Mouse (Mus musculus) thymus, adult 18-20 months (tissue): ENCODE data around the gene Rgs7bp.

Source experiments
- DNase-seq, 2 experiments: peaks; one replicate each; pipeline ENCODE4 v3.0.0; 2022; ENCODE audit warnings: mixed read lengths in 2 of 2

The Rgs7bp gene

DNA sequence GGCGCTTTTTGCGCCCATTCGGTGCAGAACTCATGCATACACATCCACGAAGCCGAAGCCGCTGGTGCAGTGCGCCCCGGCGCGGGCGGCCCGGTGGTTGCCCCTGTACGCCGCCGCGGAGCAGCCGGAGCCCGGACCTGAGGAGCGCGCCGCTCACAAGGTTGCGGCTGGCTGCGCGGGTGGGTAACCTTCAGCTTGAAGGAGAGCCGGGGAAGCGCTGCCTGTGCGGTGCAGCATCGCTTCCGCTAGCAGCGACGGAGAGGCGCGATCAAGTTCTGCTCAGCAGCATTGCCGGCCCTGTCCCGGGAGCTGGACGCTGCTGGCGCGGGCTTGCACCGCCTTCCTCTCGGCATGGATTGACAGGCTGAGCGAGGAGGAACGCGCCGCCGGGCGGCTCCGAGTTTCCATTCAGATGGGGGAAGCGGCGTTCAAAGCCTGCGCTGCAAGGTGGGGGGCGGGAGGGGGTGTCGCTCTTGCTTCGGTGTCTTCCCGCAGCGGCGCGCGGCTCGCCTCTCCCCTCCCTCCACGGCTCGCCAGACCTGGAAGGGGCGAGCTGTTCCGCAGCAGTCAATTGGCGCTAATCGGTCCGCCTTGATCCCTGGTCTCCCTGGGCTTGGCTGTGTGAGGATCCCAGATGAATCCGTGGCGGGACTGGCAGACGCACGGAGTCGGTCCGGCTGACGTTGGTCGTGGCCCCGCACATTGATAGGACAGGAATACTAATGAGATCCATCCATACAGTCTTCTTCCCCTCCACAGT lies at the start of gene Rgs7bp:
TSS of gene Rgs7bp (minus strand) at position 750 of the 760 bp plus-strand sequence.
- DNase-seq: peak; percentile 22 to 30

DNA sequence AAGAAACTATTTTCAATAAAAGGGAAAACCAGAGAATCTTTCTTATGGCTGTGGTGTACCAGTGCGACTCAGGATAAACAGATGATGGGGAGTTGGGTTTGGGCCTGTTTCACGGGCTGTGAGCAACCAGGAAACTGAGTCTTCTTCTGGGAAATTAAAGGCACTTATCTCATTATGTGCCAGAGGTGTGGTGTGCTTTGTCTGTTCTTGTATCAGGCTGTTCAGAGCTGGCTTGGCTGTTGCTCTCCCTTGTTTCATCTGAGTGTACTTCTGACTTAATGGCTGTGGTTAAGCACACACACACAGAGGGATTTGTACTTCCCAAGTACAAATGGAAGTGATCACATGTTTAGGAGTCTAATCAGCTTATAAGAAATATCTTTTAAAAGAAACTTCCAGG lies 49.7 kb upstream of the Rgs7bp start:
- no peak for DNase-seq

DNA sequence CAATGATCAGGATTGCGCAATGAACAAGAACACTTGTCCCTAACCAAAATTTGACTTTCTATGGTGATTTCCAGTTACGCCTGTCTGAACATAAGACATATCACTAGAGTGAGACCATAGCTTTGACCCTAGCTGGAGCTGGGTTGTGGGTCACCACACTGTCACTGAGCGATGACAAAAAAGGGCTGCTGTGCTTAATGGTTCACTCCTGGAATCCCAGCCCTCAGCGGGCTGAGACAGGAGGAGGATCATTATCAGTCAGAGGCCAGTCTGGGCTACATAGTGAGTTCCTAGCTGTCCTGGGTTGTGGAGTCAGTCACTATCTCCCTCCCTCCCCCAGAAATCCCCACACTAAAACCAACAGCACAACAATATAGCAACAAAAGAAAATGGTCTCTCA lies 46.0 kb upstream of the Rgs7bp start:
- DNase-seq: no peak

DNA sequence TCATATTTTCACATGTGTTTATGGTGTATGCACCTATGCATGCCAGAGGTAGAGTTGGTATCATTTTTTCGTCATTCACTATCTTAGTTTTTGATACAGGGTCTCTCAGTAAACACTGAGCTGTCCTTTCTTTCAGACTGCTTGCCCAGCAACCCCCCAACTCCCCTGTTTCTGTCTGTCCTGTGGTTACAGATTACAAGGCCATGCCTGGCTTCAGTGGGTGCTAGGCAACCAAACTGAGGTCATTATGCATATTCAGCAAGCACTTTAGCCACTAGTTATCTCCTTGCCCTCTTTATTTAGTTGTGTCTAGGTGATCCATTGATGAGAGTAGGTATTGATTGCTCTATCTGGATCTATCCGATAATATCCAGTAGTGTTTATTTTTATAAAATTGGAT lies 41.6 kb upstream of the Rgs7bp start:
- DNase-seq: no peak

DNA sequence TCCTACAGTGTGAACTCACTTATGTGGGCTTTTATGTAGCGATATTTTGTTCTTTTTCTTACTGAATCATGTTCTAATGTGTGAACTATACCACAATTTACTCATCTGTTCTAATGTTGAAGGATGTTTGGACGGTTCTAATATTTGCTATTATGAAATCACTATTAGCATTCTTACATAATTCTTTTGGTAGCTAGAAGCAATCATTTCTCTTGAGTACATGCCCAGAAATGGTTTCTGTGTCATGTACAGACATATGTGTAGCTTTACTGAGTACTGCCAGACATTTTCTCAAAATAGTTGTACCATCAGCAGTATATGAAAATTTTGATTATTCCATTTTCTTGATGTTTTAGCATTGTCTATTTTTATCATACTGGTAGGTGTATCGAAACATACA lies 34.5 kb upstream of the Rgs7bp start:
- no peak for DNase-seq

DNA sequence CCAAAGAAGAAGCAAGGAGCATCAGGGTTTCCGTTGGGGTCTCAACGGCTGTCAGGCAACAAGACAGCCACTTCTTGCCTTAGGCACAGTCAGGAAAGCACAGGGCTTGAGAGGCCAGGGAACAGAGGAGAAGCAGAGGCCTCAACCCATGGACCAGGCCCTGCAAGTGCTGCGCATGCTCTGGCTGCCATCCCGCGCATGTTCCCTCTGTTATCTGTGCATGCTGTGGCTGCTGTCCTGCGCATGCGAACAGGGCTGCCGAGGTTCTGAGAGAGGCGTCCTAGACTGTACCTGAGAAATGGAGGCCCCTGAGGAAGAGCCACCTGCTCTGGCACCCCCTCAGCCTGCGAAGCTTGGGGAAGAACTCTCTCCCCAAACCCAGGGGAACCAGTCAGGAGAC lies 27.1 kb upstream of the Rgs7bp start, which contains the start of gene 4933425L06Rik:
TSS of gene 4933425L06Rik (plus strand) at position 261 of the 400 bp plus-strand sequence.
- DNase-seq: no peak

DNA sequence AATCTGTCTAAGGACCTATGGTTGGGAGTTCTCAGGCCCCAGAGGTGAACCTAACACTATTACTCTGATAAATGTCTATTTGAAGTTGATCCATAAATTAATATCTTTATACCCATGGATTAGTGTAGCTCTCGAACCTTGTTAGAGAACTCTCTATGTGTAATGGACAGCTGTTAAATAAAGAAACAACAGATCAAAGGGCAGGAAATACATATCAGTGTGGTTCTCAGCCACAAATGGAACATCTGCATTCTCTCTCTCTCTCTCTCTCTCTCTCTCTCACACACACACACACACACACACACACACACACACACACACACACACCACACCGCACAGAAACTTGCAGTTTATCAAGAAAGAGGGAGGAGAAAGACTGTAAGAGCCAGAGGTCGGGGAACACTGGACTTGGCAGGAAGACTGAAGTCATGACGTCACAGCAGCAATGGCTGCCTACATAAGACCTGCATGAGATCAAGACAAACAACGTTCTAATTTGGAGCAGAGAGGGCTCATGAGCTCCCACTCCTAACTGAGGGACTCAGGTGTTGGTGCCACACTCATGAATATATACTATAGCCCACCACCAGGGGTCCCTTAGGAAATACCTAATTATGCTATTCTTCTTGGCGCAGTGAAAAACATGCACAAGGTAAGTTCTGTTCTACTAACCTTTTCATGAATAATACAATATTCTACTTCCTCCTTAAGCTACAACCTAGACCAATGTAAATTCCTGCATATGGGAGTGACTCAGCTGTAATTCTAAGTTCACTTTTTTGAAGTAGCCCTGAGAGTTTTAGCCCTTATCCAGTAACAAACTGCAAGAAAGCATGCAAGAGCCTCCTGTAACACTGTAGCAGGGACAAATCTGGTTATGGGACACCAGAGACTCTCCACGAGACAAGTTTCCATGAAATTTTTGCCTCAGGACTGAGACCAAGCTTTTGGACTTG lies 12.4 kb upstream of the Rgs7bp start:
- no peak for DNase-seq

DNA sequence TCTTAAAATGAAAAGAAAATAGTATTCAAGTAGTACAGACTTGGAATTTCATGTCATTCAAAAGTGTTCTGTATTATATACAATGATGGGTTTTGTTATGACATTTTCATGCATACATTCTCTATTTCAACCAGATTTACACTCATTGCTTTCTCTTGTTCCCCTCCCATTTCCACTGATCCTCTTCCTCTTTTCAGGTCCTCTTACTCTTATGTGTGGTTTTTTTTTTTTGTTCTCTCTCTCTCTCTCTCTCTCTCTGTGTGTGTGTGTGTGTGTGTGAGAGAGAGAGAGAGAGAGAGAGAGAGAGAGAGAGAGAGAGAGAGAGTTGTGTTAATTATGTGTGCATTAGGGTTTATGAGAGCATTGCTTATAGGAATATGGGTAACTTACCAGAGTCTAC lies 11.4 kb upstream of the Rgs7bp start:
- no peak for DNase-seq

DNA sequence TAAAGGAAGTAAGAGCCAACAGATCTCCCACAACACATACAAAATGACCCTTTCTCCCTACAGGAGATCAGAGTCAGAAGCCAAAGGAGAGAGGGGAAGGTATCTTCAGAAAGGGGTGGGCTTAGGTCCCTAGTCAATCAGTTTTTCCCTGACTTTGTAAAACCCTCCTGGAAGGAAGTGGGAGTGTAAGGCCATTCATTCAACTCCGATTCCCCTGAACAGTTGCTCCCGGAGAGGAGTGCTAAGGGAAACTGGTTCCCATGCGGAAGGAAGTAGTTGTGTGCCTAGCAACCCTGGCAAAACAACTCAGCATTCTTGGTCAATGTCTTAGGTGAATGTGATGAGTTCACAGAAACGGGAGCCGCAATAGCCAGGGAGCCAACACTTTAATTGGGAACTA lies 644 bp upstream of the Rgs7bp start:
- no peak for DNase-seq

DNA sequence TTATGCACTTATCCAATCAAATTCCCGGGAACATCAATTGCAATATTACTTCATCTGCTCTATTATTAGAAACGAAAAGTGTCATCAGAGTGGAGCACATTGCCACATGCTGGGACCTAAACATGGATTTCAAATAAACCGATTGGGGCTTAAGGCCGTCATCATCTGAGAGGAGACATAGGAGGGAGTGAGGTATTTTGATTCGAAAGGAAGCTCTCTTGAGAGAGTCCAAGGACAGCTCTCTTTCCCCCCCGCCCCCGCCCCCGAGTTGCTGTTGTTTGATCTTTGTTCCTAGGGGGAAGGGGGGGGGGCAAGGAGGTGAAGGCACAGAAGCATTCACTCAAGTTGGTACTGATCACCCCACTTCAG lies 195 bp upstream of the Rgs7bp start:
- no peak for DNase-seq

DNA sequence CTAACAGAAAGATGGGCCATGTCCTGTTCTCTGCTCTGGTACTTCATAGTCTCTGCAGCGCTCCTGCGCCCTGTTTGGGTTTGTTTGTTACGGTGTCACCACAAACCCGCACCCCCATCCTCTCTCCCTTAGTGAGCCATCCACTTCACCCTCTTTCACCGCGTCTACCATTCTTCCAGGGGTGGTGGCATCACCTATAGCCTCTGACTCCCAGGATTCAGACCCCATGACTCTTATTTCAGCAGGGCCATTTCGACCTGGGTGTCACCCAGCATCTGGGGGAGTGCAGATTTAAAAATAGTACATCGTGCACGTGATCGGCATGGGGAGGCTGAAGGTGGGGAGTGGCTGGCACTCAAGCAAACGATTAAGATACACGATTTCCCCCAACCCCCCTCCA lies 1.1 kb downstream of the Rgs7bp start:
- no peak for DNase-seq

DNA sequence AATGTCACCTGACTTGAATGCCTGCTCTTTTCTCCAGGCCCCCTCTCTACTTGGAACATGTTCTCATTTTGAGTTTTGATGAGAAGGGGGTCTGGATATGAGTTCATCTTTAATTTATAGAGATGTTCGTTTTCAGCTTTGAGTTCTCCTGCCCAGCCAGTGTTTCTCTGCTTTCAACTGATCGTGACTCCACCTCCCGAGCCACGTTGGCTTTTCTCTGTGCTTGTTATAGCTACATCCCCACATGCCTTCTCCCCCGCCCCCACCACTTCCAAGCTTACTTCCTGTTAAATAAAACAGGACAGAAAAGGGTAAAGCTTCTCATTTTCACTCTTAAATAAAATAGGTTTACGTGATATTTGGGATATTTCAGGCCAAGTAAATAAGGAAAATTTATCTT lies 3.3 kb downstream of the Rgs7bp start:
- no peak for DNase-seq

DNA sequence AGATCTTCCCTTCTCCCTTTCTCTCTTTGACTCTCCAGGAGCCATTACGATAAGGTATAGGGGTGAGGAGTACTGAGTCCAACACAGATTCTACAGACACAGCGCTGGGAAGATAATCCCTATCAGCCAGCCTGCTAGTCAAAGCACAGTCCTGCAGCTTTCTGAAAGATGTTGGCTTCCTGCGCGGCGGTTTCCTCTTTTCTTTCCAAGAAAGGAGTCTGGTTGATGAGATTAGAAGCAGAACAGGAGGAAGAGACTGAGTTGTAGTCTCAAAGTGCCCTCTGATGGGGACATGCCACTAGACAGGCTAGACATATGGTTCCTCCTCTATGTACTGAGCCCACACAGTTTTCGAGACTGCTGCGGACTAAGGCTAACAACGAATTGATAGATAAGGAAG lies 6.1 kb downstream of the Rgs7bp start:
- DNase-seq: no peak

DNA sequence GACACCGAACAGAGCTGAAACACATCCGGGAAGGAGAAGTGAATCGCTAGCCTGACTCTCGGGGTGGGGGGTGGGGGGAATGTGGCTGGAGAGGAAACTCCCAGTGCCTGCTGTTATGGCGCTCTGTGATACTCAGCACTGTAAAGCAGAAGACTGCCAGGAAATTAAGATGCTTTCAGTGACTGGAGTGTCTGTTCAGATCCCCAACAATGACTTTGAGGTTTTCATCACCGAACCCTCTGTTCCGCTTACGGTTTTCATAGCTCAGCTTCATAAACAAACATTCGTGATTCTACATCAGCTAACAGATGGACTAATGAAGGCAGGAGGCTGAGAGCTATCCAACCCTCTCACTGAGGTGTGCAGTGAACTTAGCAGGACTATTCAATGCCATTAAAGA lies 7.4 kb downstream of the Rgs7bp start:
- no peak for DNase-seq

DNA sequence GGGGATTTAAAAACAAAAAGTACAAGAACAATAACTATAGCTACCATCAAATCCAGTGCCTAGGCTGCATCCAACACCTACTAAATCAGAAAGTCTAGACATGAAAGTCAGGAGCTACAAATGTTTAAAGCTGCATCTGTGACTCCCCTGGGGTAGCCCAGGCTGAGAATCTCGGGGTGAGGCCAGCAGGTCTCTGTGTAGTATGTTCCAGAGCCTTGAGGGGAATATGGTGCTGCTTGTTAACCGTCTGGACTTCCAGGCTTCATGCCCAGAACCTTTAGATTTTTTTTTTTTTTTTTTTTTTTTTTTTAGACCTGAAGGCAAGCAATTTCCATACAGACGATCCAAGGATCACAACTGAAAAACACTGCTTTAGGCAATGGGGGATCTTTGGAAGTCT lies 10.8 kb downstream of the Rgs7bp start:
- no peak for DNase-seq

DNA sequence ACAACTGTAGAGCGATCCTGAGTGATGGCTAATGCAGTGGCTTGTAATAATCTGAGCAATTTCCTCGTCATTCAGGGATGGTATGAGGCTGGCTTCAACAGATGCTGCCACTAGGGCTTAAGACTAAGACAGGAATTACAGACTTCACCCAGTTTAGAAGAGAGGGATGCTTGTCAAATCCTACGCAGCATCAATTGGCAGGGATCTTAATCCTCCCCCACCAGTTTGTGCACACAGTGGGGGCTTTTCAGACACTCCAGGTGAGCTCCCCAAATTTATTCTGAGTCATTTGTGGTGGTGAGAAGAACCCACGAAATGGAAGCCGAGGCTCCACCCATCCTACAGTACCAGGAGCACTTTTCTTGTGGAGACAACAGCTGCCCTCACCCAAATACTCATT lies 16.4 kb downstream of the Rgs7bp start:
- DNase-seq: no peak

DNA sequence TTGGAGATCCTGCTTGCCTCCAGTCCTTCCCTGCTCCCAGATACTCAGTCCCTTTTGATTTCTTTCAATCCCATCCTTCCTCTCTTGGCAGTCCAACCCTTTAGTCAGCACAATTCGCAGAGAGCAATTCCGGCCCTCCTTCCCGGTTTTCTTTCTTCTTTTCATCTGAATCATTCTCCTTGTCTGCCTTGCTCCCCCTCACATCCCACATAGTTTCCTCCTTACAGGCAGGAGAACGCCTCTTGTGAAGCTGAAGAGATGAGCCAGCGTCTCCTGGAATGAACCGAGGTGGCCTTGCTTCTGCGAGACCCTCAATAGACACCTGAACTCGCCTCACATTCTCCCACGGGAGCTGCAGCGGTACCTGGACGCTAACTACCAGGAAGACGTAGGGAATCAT lies 16.9 kb downstream of the Rgs7bp start:
- no peak for DNase-seq

DNA sequence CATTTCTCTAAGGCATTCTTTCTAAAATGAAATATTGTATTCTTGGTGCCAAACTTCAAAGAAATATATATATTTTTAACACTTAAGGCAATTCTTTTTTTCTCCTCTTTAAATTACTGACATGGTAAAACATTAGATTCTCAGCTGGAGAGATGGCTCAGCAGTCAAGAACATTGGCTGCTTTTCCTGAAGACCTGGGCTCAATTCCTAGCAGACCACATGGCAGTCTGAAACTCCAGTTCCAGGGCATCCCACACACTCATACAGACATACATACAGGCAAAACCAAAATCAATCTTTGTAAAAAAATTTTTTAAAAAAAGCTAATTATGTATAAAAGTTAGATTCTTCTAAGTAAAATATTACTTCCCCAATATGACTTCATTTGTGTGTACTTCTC lies 22.8 kb downstream of the Rgs7bp start:
- DNase-seq: no peak

DNA sequence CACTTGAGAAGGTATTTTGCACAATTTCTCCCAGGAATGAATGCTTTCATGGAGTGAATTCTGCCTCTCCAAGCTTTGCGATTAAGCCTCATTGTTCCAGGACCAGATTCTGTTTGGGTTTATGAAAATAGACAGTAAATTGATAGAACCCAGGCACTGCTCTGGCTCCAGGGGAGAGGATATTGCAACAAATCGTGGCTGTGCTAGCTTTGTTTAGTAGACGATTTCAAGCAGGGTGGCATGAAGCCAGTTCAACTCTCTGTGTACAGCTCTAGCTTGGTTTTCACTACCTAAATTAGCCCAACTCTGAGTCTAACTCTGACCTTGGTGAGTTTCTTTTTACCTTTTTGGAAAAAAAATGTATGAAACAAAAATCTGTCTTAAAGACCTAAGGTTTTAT lies 26.5 kb downstream of the Rgs7bp start:
- DNase-seq: no peak

DNA sequence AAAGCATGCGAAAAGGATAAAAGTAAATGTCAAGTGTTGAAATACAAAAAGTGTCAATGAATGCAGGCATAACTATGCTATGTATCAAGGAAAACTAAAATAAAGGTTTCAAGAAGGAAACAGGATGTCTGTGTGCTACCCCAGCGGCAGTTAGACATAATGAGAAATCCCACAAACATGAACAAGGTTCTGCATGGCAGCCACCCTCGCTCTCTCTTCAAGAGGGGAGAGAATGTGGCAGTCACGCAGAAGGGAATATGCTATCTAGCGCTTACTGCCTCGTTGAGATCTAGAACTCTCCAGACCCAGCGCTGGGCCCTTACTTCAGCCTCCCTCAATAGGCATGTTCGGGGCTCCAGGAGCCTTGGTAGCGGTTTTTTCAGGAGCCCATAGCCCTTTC lies 38.2 kb downstream of the Rgs7bp start:
- no peak for DNase-seq

DNA sequence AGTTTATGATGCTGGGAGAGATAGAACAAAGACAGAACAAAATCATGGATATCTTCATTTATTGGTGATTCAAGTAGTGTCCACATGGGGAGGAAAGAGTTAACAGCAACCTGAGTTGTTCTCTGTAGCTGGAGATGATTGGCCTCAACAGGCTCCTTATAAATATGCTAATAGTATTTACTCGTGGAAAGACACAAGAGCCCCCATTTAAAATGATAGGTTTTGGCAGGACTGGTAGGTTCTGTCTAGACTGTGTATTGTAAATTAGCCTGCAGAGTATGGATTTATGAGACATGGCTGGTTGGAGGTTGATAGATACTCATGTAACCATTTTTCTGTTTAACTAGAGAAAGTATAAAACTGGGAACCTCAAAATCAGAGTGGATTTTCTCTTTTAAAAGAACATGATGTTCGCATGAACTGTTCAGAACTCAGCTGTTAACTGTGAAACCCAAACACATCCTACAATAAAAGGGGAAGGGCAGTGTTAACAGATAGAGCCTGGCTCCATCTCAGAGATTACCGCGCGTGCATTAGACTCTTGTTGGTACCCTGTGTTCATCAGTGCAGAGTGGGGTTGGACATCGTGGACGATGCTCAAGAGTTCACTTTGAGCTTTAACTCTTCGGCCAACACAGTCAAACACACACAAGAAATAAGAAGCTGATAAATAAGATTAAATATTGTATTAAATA lies 38.9 kb downstream of the Rgs7bp start:
- DNase-seq: no peak

DNA sequence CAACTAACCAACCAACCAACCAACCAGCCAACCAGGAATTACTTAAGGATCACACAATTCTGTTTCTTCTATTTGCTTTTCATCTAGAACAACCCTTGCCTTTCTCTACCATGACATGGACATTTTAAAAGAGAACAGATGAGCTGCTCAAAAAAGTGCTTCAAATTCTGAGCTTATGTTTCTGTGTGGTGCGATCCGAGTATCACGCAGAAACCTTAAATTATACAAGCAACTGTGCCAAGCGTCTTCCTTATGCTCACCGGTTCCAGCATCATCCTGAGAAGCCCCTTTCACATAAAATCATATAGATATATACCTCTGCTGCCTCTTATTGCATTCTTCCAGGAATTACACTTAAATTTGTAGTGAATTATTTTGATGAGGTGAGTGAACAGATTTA lies 43.4 kb downstream of the Rgs7bp start:
- DNase-seq: no peak

DNA sequence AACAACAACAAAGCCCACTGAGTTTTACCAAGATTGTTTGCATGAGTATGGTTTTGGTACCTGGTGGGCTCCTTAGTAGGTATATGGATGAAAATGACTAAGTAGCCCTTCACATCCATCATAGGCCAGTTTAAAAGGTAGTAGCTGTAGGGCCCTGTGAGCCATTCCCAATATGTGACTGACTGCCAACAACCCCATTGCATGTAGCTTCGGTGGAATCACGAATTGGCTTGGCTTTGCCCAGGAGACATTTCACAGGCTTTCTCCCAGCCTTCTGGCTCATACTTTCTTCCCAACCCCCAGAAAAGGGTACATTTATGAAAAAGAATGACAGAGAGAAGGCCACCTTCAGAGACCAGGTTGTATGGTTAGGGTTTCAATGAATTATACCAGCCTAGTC lies 45.8 kb downstream of the Rgs7bp start:
- DNase-seq: no peak

DNA sequence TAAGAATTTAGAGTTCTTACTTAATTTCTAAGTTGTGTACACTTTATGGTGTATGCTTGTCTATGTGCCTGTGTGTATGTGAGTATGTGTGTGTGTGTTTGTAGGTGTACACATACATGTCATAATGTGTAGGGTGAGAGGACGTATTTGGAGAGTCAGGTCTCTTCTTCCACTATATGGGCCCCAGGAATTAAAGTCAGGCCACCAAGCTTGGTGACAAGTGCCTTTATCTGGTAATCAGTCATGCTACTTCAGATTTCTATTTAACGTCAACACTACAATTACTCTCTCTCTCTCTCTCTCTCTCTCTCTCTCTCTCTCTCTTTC lies 51.9 kb downstream of the Rgs7bp start:
- no peak for DNase-seq
